Mouse (Mus musculus) hindbrain, postnatal 0 days (tissue): ENCODE measurements around the gene Nme7. TPM values are rescaled to one million over a fixed set of nuclear protein-coding genes. Genes with fewer than 3 reads are reported as not detected.
A peak's percentile ranks its signal among the peaks of the same experiment; 100 is the strongest.

Experiments used
- ATAC-seq: fragments of 200-750 bp; cut with Nextera tagmentation; 2 replicates; pipeline ENCODE4 v1.8.0; 2017; ENCODE audit warnings: mild to moderate bottlenecking, moderate TSS enrichment, moderate library complexity
- DNase-seq: peaks from one replicate; pipeline ENCODE4 v3.0.0-alpha.2; 2015; ENCODE audit warnings: low spot score
- H3K27ac ChIP-seq: fragments of 300-500 bp; sonication (generic); 2 replicates; pipeline ENCODE4 v1.5.1; 2014; ENCODE audit warnings: mild to moderate bottlenecking
- H3K27me3 ChIP-seq: fragments of 300-500 bp; sonication (generic); 2 replicates; pipeline ENCODE4 v1.6.1; 2014; ENCODE audit warnings: low read length, mixed read lengths; ENCODE audit not compliant: insufficient read depth
- H3K36me3 ChIP-seq: fragments of 300-500 bp; sonication (generic); 2 replicates; pipeline ENCODE4 v1.6.1; 2014; ENCODE audit warnings: low read length, mixed read lengths; ENCODE audit not compliant: insufficient read depth
- H3K4me1 ChIP-seq: fragments of 300-500 bp; sonication (generic); 2 replicates; pipeline ENCODE4 v1.6.1; 2014; ENCODE audit warnings: antibody characterized with exemption, low read length, mixed read lengths; ENCODE audit not compliant: insufficient read depth
- H3K4me2 ChIP-seq: fragments of 300-500 bp; sonication (generic); 2 replicates; pipeline ENCODE4 v1.6.1; 2014; ENCODE audit warnings: low read depth, mild to moderate bottlenecking, low read length, moderate library complexity, mixed read lengths
- H3K4me3 ChIP-seq: fragments of 300-500 bp; sonication (generic); 2 replicates; pipeline ENCODE4 v1.5.1; 2014; ENCODE audit warnings: low read length
- H3K9ac ChIP-seq: fragments of 300-500 bp; sonication (generic); replicated peaks from 2 replicates; pipeline ENCODE4 v1.6.1; 2014; ENCODE audit warnings: mild to moderate bottlenecking, low read length, moderate library complexity, mixed read lengths
- H3K9me3 ChIP-seq: fragments of 300-500 bp; sonication (generic); 2 replicates; pipeline ENCODE4 v1.6.1; 2016; ENCODE audit warnings: low read length, mixed read lengths
- CTCF ChIP-seq: IDR thresholded peaks from 2 replicates; pipeline ENCODE4 v1.5.1; 2016; ENCODE audit warnings: antibody characterized with exemption, control low read depth, low read depth
- WGBS: fragments of 180-500 bp; shearing (Covaris S2); extraction: QIAGEN DNeasy Blood & Tissue Kit; methylation state at CpG from one replicate; pipeline ENCODE4 v1.1.7; 2014; 5-methylcytosine and 5-hydroxymethylcytosine counted together
- polyA plus RNA-seq: library from polyadenylated mRNA; unstranded; fragments of >200 nt; fragmentation: Nextera tagmentation; extraction: Ambion mirVana; gene quantifications from 2 replicates; pipeline ENCODE4 v1.2.1, GENCODE M21; 2015
- total RNA-seq: library from RNA; depleted of rRNA; stranded (reverse); fragments of >200 nt; gene quantifications from 2 replicates; pipeline ENCODE4 v1.2.3, GENCODE M21; 2014

The Nme7 gene
- total and polyA plus RNA-seq, 2 experiments from 2014 or later = 19.7 to 24.8 TPM

DNA sequence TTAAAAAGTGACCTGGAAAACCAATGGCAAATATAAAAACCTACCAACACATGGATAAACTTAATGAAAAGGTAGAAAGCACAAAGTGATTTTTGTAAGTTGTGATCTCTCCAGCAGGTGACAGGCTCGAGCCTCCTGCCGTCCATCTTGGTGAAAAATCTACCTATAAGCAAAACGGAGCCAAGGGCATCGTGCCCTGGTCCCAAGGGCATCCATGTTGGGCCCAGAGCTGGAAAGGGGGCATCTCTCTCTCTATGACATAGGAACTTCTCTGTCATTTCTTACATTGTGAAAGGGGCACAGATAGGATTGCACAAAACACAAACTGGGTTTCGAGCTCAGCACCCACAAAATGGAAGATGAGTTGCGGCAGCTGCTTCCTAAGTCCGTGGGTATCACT is 151.7 kb downstream of the Nme7 start:
- Histone ChIP-seq H3K27me3 (no peaks in the 10 kb centered on the region), H3K9ac (peak overlapping the region; percentile 92), H3K9me3 (no peaks in the 10 kb centered on the region), H3K4me1 (no peaks in the 10 kb centered on the region; the same call in 1 of the 2 replicates), H3K27ac (peak overlapping the region; percentile 94), H3K36me3 (peaks cover 19% of the 10 kb centered on the region), H3K4me2 (peak overlapping the region; percentile 69), H3K4me3 (peak overlapping the region; percentile 81)
- no peak for ATAC-seq
- DNase-seq = peak; percentile 74
- 33% methylated on average over 7 of the region's 7 CpGs for WGBS
- peak; percentile 76 for TF ChIP-seq CTCF

GRCm38 (mm10) chr1:164456065-164456464 is 152.1 kb downstream of the Nme7 start:
- H3K4me1 ChIP-seq = peaks cover 4% of the 10 kb centered on the region
- WGBS = 13% methylated on average over 6 of the region's 6 CpGs
- H3K36me3 ChIP-seq = peaks cover 16% of the 10 kb centered on the region
- no peak for TF ChIP-seq CTCF
- DNase-seq (peak; percentile 57), ATAC-seq (no peak)
- H3K9ac ChIP-seq = peak overlapping the region; percentile 92
- H3K4me3 ChIP-seq = peak overlapping the region; percentile 81
- no peaks in the 10 kb centered on the region for H3K9me3 ChIP-seq
- H3K27ac ChIP-seq = peak overlapping the region; percentile 94
- H3K27me3 ChIP-seq = no peaks in the 10 kb centered on the region
- H3K4me2 ChIP-seq = peak overlapping the region; percentile 69

- Histone ChIP-seq H3K9ac (peak overlapping the region; percentile 92), H3K27ac (peak overlapping the region; percentile 94), H3K4me3 (peak overlapping the region; percentile 81), H3K4me2 (peak overlapping the region; percentile 69), H3K4me1 (peaks cover 10% of the 10 kb centered on the region), H3K9me3 (no peaks in the 10 kb centered on the region), H3K36me3 (peaks cover 9% of the 10 kb centered on the region; the same call in 1 of the 2 replicates), H3K27me3 (no peaks in the 10 kb centered on the region)
- no peak for TF ChIP-seq CTCF
- 4% methylated on average over 8 of the region's 8 CpGs for WGBS
- ATAC-seq (no peak), DNase-seq (peak; percentile 48)
Measured at GRCm38 (mm10) chr1:164456731-164457130, 152.8 kb downstream of the Nme7 start.

GRCm38 (mm10) chr1:164457531-164458244 is 153.8 kb downstream of the Nme7 start:
- Histone ChIP-seq H3K4me1 (peaks cover 16% of the 10 kb centered on the region), H3K27ac (peak overlapping the region; percentile 94), H3K4me3 (peak overlapping the region; percentile 81), H3K9ac (peak overlapping the region; percentile 92), H3K9me3 (no peaks in the 10 kb centered on the region), H3K27me3 (no peaks in the 10 kb centered on the region), H3K4me2 (peak overlapping the region; percentile 69), H3K36me3 (0 out of 2 replicates have a peak, but pooled peaks cover 8% of the 10 kb centered on the region)
- TF ChIP-seq CTCF = no peak
- under 1% methylated on average over 57 of the region's 76 CpGs for WGBS
- ATAC-seq = peak; percentile 83
- peak; percentile 88 for DNase-seq

DNA sequence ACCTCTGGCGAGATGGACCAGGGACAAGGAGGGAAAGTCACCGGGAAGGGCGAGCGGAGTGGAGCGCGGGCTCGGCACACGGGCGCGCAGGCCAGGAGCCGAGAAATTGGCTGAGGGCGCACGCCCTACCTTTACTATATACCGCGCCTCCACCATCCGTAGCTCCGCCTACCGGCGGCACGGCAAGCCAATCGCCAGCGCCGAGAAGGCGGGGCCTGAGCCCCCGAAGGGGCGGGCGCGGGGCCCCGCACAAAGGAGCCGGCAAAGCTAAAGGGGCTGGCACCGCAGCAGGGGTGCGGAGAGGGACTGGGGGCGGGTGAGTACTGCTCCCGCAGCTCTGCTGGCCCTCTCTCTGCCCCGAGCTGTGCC is 154.3 kb downstream of the Nme7 start, which contains the start of gene Atp1b1:
Gene Atp1b1, minus strand, starts transcription at position 111 of the 369 bp plus-strand sequence.
- H3K27me3 ChIP-seq = no peaks in the 10 kb centered on the region
- DNase-seq (peak; percentile 96), ATAC-seq (peak; percentile 94)
- H3K27ac ChIP-seq = peak within 1 kb of the TSS; percentile 94
- H3K4me3 ChIP-seq = peak within 1 kb of the TSS; percentile 81
- peak within 1 kb of the TSS; percentile 92 for H3K9ac ChIP-seq
- 1% methylated on average over 30 of the region's 35 CpGs for WGBS
- H3K4me1 ChIP-seq = peaks cover 16% of the 10 kb centered on the region
- peak; percentile 37 for TF ChIP-seq CTCF
- no peaks in the 10 kb centered on the region for H3K9me3 ChIP-seq
- peak within 1 kb of the TSS; percentile 69 for H3K4me2 ChIP-seq
- H3K36me3 ChIP-seq = 0 out of 2 replicates have a peak, but pooled peaks cover 3% of the 10 kb centered on the region

GRCm38 (mm10) chr1:164458621-164459051 is 154.7 kb downstream of the Nme7 start:
- DNase-seq = peak; percentile 56
- peak; percentile 46; the same call in 1 of the 2 replicates for ATAC-seq
- Histone ChIP-seq H3K4me1 (peaks cover 16% of the 10 kb centered on the region), H3K4me2 (peak overlapping the region; percentile 69), H3K9ac (peak overlapping the region; percentile 92), H3K27me3 (no peaks in the 10 kb centered on the region), H3K36me3 (no peaks in the 10 kb centered on the region), H3K9me3 (no peaks in the 10 kb centered on the region), H3K4me3 (peak overlapping the region; percentile 81), H3K27ac (peak overlapping the region; percentile 94)
- TF ChIP-seq CTCF = no peak
- WGBS = 4% methylated on average over 22 of the region's 22 CpGs
